Mouse (Mus musculus): ENCODE results near the gene Arhgef5.
A peak's percentile ranks its signal among the peaks of the same experiment; 100 is the strongest.

- TF ChIP-seq CTCF (IDR thresholded peaks at IDR 0.05) = peak; percentile 71
- no peak for TF ChIP-seq POLR2A (IDR thresholded peaks at IDR 0.05; ENCODE audit: insufficient read depth, low read depth, low read length)
Measured at GRCm38 (mm10) chr6:43278247-43278646, 12.9 kb downstream of the Arhgef5 start.
